Mouse (Mus musculus) c-Kit-positive CD71-negative TER-119-negative erythroid progenitor cells, embryonic 14.5 days (primary cell): ENCODE data around the gene Txn1.

Source experiments
- DNase-seq: peaks from one replicate; pipeline ENCODE4 v3.0.0-alpha.2; 2013; ENCODE audit warnings: low read depth

Txn1 gene

DNA sequence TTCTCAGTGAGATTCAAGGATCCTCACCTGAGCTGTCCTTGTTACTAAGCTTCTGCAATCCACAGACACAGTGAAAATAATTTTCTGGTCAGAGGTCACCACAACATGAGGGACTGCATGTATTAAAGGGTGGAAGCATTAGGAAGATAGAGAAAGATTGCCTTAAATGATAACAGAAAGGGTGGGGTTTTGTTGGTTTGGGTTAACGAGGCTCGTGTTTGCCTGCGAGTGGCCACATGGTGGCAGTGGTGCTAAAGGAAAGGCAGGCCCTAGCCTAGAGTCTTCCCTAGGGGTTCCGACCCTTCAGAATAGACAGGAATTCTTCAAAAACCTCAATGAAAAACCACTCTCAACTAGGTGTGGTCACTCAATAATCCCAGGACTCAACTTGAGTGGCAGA lies 55.0 kb downstream of the Txn1 start:
- DNase-seq, result no peak

DNA sequence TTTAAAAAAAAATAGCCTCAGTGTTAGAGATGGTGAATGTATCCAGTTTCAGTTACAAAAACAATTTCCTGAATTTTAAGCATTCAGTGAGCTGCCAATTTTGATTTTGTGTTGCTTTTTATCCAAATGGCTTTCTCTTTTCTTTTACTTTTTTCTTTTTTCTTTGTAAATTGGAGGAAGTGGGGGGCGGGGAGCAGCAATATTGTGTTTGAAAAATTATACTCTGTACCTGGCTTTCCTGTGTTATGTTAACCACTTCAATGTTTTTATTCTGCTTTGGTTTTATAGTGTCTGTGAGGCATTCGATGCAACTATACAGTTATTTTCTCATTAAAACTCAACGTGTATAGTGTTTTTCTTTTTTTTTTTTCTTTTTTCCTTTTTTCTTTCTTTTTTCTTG lies 59.6 kb downstream of the Txn1 start:
- DNase-seq, result no peak

DNA sequence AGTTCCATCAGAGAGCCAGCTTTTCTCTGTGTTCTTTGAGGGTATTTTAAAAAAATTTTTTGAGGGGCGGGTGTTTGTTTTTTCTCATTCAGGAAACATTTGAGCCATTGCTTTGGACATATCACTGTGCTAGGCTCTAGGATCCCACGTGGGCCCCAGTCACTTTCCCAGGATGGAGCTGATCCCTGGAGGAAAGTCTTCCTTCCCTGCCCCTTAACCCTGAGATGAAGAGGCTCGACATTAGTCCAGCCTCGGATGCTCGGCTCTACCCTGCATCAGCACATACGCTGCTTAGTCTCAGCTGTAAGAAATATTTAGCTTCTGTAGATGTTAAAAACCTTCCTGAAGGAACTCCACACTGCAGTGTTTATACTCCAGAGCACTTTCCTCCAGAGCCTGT lies 60.3 kb downstream of the Txn1 start:
- DNase-seq, result no peak

DNA sequence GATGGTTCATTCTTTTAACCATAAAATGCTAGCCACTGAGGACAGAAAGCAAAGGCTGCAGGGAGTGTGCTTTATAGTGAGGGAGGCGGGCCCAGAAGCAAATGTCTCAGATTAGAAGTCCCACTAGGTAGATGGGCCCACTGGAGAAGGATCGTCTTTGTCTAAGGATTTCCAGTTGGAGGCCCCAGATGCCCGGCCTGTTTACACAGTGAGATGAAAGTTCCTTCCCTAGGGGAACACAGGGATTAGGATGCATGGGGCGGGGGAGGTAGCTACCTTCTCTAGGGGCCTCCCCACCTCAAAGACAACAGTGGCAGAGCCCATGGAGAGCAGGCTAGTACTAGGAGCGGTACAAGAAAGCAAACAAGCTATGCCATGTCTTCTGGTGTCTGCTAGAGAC lies 61.1 kb downstream of the Txn1 start:
- no peak for DNase-seq
